Mouse (Mus musculus): ENCODE results near the gene Chst11.

DNA sequence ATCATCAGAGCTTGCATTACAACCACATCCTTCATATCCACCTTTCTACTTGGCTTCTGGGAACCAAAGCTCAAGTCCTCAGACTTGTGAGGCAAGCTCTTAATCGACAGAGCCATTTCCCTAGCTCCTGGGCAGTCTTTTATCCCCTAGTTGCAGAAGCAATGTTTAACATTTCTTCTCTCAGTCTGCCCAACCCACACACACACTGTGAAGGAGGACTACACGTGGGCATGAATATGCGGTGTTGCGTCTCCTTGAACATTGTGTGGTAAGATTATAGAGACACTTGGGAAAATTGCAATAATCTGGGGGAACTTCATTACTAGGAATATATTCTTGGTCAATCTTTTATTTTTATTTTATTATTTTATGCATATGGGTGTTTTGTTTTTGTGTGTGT, 227.3 kb downstream of the Chst11 start:
- no peak for TF ChIP-seq POLR2A (IDR thresholded peaks at IDR 0.05; ENCODE audit: insufficient read length, low read depth)
- TF ChIP-seq TCF3 (IDR thresholded peaks at IDR 0.05; ENCODE audit: insufficient read length, low read depth): no peak
- no peak for TF ChIP-seq MYOD1 (IDR thresholded peaks at IDR 0.05; ENCODE audit: control insufficient read depth in 1 of 3, insufficient read length in 2 of 3, low read depth in 2 of 3)
- no peak for TF ChIP-seq TCF12 (IDR thresholded peaks at IDR 0.05; ENCODE audit: insufficient read depth, poor library complexity, severe bottlenecking)
- no peak for TF ChIP-seq E2F4 (IDR thresholded peaks at IDR 0.05; ENCODE audit: insufficient read depth)
- TF ChIP-seq MAX (IDR thresholded peaks at IDR 0.05; ENCODE audit: low read depth): no peak
- TF ChIP-seq MYOG (IDR thresholded peaks at IDR 0.05; ENCODE audit: control insufficient read depth in 1 of 3, insufficient read depth in 1 of 3, insufficient read length in 2 of 3, low read depth in 2 of 3): no peak
- TF ChIP-seq POLR2AphosphoS2 (IDR thresholded peaks at IDR 0.05; ENCODE audit: insufficient read length, low read depth): no peak
- no peak for TF ChIP-seq CEBPB (IDR thresholded peaks at IDR 0.05; ENCODE audit: insufficient read depth, poor library complexity, severe bottlenecking)
- TF ChIP-seq USF1 (IDR thresholded peaks at IDR 0.05; ENCODE audit: low read depth): no peak
- TF ChIP-seq REST (IDR thresholded peaks at IDR 0.05; ENCODE audit: insufficient read depth, insufficient read length): no peak
- no peak for TF ChIP-seq SRF (IDR thresholded peaks at IDR 0.05; ENCODE audit: control insufficient read depth, insufficient read length, low read depth)

All from myocyte (in vitro differentiated cells).